Mouse (Mus musculus) erythroid progenitor cell, adult 5-6 weeks (primary cell): ENCODE measurements around the gene Rcl1. TPM values are rescaled to one million over a fixed set of nuclear protein-coding genes. Genes with fewer than 3 reads are reported as not detected.

ENCODE experiments used
- ATAC-seq: replicated peaks from 2 replicates; pipeline ENCODE4 v1.8.0; 2016; ENCODE audit warnings: moderate number of reproducible peaks, mild to moderate bottlenecking, moderate TSS enrichment, inconsistent platforms; ENCODE audit not compliant: poor library complexity, low FRiP score, severe bottlenecking
- total RNA-seq, 2 experiments: library from RNA; stranded (forward) in 1 of 2; stranded (reverse) in 1 of 2; fragments of 150-400 nt in 1 of 2; fragments of 186-747, 209-891 nt in 1 of 2; gene quantifications; 2 replicates each; pipeline versions ENCODE4 v1.2.3 to v1.2.4; 2015 to 2017; ENCODE audit warnings: low replicate concordance in 2 of 2

The Rcl1 gene
- total RNA-seq, 2 experiments from 2014 or later: 13.8 to 15.1 TPM

GRCm38 (mm10) chr19:29142307-29142706, 41.1 kb downstream of the Rcl1 start:
- no peak for ATAC-seq

DNA sequence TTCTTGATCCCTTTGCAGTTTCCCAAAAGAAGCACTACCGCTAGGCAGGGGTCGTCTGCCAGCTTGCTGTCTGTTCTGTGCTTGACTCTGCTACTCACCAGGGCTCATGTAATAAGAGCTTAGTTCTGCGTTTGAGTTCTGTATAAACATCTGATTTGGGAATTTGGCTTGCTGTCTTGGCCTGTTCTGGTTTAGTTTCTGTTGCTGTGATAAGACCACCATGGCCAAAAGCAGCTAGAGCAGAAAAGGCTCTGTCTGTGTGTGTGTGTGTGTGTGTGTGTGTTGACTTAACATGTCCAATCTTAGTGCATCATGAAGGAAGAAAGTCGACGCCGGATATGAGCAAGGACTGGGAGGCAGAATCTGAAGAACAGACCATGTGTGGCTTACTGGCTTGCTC, 44.2 kb downstream of the Rcl1 start:
- ATAC-seq: no peak

GRCm38 (mm10) chr19:29146820-29147219, 45.6 kb downstream of the Rcl1 start:
- no peak for ATAC-seq

DNA sequence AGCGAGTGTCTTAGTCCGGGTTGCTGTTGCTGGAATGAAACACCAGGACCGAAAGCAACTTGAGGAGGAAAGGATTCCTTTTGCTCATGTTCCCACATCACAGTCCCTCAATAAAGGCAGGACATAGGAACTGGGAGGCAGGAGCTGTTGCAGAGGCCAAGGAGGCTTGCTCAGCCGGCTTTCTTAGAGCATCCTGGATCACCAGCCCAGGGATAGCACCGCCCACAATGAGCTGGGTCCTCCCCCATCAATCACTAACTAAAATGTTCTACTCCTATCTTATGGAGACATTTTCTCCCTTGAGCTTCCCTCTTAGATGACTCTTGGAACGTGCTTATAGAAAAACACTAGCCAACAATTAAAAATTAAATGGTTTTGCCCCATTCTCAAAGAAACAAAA, 48.4 kb downstream of the Rcl1 start:
- no peak for ATAC-seq

GRCm38 (mm10) chr19:29150038-29150437, 48.9 kb downstream of the Rcl1 start:
- no peak for ATAC-seq

GRCm38 (mm10) chr19:29151443-29151842, 50.3 kb downstream of the Rcl1 start:
- ATAC-seq: no peak

DNA sequence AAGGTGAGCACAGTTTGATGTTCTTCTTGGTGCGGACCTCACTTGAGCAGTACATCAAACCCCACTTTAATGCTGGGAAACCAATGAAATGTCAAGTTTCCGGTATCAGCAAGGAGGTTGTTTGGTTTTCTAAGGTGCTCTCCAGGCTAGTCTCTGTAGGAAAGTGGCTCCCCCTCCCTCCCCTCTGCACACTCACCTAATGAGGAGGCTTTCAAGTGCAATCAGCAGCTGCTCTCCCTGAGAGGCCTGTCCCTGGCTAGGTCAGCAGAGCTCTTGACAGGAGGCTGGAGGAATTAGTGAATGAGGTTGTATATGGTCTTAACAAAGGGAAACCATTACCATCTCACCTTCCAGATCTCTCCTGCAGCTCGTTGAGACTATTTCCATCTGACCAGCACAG, 54.4 kb downstream of the Rcl1 start:
- no peak for ATAC-seq

DNA sequence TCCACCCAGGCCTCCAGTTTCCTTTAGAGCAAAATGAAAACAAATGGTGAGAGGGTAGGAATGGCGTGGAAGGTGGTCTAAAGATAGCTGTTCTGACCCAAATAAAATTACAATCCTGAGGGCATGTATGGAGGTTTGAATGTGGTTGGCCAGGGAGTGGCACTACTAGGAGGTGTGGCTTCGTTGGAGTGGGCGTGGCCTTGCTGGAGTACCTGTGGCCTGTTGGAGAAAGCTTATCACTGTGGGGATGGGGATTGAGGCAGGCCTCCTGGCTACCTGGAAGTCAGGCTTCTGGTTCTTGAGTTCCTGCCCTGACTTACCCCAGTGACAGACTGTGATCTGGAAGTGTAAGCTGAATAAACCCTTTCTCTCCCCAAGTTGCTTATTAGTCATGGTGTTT, 55.2 kb downstream of the Rcl1 start:
- peak; percentile 75 for ATAC-seq

GRCm38 (mm10) chr19:29157678-29158466, 56.7 kb downstream of the Rcl1 start:
- no peak for ATAC-seq

GRCm38 (mm10) chr19:29158486-29158885, 57.3 kb downstream of the Rcl1 start:
- ATAC-seq: no peak

DNA sequence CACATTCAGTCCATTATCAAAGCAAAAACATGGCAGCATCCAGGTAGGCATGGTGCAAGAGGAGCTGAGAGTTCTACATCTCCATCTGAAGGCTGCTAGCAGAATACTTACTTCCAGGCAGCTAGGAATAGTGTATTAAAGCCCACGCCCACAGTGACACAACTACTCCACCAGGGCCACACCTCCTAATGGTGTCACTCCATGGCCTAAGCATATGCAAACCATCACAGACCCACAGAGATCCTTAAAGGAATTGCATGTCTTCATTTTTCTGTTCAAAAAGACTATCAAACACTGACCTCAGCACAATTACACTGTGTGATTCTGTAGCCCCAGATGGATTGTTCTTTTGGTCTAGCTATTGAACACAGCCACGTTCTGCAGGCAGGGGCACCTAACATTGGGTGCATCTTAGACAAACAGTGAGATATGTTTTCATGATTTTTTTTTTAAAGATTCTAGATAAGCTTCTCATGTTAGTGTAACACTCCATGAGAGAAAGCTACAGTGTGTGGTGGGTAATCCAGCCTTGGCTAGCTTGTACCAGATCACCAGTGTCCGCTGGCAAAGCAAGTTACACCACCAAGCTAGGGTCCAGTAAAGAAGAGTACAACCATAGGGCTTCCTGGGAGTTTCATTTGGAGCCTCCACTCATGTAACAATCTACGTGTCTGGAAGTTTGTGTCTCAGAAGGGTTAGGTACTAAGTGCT, 62.8 kb downstream of the Rcl1 start:
- ATAC-seq: peak; percentile 72

- peak; percentile 72 for ATAC-seq
Measured at GRCm38 (mm10) chr19:29164528-29165166, 63.5 kb downstream of the Rcl1 start.

- no peak for ATAC-seq
Measured at GRCm38 (mm10) chr19:29167938-29168337, 66.8 kb downstream of the Rcl1 start.

DNA sequence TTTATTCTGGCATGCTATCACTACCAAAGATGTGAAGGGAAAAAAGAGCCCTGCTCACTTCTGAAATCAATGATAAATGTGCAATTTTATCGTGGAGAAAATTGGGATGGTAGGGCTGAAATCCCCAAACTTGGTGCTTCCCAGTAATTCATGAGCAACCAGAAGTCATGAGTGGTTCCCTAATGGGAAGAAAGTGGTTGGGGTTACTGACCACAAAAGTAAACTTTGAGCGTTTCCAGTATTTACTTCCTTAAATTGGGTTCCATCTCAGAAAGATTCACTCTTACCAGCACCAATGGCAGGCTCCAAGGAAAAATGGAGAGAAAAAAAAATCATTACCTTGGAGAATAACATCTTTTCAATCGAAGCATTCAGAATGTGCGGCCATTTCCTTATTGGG, 79.2 kb downstream of the Rcl1 start:
- ATAC-seq: no peak

DNA sequence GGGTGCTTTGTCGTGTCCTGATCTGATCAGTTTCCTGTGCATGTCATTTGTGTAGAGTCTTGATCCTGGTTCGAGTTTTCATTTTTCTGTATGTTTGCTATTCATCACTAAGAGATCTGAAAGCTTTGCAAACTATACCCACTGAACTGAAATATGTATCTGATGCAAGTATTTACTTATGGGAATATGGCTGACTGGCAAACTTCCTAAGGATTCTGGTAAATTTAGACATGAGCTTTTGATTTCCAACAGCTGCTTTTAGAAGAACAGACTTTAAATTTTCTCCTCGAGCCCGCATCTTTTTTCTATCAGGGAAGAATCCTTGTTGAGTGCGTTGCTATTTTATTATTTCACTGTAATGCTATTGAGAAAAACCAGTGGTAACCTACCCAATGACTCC, 81.0 kb downstream of the Rcl1 start:
- no peak for ATAC-seq

GRCm38 (mm10) chr19:29185122-29185521, 83.9 kb downstream of the Rcl1 start:
- no peak for ATAC-seq

- no peak for ATAC-seq
Measured at GRCm38 (mm10) chr19:29185552-29186232, 84.5 kb downstream of the Rcl1 start.

GRCm38 (mm10) chr19:29188879-29189278, 87.7 kb downstream of the Rcl1 start:
- no peak for ATAC-seq
